Mouse (Mus musculus) heart, postnatal 10 days (tissue): ENCODE results near the gene D630045J12Rik. TPM values are rescaled to one million over a fixed set of nuclear protein-coding genes. Genes with fewer than 3 reads are reported as not detected.

Experiments
- DNase-seq, 2 experiments: peaks; one replicate each; pipeline ENCODE4 v3.0.0; 2021
- intact Hi-C: fragments of 180-260 bp; cut with DNase I; formaldehyde crosslinking; loops from one replicate; pipeline ENCODE4 v1.15.1; 2025
- total RNA-seq, 2 experiments: library from RNA; stranded (reverse); gene quantifications; 2 replicates each; pipeline ENCODE4 v1.2.3; 2021

Gene D630045J12Rik
- total RNA-seq, 2 experiments from 2014 or later = 2.8 to 3.0 TPM

- intact Hi-C loops = no loop called here
- DNase-seq = no peak
Observed at GRCm38 (mm10) chr6:38195306-38195705, 58.5 kb downstream of the D630045J12Rik start.

DNA sequence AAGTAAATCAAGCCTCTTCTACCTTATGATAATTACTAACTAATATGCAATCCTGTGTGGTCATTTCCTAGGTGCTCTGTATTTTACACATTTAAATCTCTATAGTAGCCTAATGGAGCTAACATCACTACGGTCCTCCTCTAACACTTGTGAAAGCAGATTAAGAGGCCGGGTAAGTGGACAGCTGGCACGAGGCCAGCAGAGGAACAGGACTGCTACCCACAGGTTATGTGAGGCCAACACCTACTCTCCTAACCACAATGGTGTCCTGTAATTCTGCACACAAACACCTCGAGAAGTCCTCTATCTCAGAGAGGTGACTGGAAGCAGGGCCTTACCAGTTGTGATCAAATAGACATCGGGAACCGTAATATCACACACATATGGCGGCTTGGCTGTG lies 59.8 kb downstream of the D630045J12Rik start:
- peak in 1 of 2 experiments; percentile 25 for DNase-seq
- intact Hi-C loops = no loop called here

- DNase-seq = no peak
- intact Hi-C loops = no loop called here
Observed at GRCm38 (mm10) chr6:38192952-38193351, 60.9 kb downstream of the D630045J12Rik start.

DNA sequence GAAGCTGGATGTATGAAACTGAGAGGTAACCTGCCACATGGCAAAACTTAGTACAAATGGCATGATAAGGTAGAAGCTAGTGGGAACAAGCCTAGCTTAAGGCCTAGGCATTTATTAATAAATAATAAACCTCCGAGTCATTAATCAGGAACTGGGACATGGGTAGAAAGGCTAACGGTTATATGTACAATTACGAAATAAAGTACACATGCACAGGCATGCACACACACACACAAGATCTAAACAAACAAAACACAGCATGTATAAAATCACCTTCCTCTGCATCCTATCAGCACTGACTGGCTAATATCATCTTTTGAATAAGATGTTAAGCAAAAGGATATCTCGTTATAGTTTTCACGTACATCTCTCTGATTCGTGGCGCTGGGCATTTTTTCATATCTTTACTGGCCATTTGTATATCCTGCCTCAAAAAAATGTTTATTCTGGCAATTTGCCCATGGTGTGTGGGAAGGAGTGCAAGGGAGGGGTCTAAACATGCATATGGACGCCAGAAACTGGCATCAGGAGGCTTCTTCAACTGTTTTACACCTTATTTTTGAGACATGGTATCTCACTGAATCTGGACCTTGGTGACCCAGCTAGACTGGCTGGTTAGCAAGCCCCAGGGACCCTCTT lies 67.4 kb downstream of the D630045J12Rik start:
- DNase-seq = no peak
- intact Hi-C loops = no loop called here

DNA sequence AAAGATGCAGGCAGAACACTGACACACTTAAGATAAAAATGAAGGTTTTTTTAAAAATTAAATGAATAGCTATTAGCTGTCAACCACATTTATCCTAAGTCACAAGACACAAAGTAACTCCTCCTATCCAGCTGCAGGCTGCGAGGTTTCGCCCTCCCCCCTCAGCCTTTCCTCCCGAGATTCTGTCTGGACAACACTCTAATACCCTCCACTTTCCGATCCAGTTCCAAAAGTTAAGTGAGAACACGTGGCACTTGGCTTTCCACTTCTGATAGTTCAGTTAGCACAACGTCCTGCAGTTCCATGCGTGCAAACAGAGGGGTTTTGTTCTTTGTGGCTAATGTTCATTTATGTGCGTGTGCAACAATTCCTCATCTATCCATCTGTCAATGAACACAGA lies 69.0 kb downstream of the D630045J12Rik start:
- DNase-seq = peak in 1 of 2 experiments; percentile 22
- intact Hi-C loops = no loop called here

GRCm38 (mm10) chr6:38181756-38182318 lies 72.0 kb downstream of the D630045J12Rik start:
- no peak for DNase-seq
- intact Hi-C loops = no loop called here

DNA sequence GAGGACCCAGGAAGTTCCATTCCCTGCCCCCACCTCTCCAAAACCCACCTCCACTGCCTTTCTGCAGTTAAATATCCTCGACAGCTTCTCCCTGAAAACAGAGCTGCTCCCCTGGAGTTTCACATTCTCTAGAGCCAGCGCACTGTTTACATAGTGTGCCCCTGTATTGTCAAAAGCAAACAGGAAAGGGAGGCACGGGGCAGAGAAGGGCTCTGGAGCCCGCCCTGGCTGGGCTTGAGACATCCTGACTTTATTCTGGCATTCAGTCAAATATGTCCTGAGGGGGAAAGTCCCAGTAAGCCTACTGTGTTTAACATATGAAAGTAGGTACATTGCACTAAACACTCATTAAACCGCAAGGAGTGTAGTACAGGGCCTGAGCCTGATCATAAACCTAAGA lies 73.1 kb downstream of the D630045J12Rik start:
- intact Hi-C loops = no loop called here
- no peak for DNase-seq

- no peak for DNase-seq
- intact Hi-C loops = no loop called here
Observed at GRCm38 (mm10) chr6:38165385-38165784, 88.4 kb downstream of the D630045J12Rik start.

DNA sequence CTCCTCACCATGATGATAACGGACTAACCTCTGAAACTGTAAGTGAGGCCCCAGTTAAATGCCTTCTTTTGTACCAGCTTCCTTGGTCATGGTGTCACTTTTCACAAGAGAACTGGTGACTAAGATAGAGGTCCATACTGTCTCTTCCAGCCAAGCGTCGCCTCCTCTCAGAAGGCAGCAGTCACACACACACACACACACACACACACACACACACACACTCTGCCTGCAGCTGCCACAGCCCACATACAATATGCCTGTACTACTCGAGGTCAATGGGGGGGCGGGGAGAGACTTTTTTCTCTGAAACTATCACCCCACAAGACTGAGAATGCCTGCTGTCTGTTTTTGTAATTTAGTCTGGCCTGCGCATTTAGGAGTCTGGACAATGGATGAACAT lies 89.1 kb downstream of the D630045J12Rik start:
- no peak for DNase-seq
- intact Hi-C loops = loop anchor here (5.0 kb wide), 2 partner anchors 148 to 368 kb away; partner anchors contain the start of gene Fmc1

- DNase-seq = peak in 1 of 2 experiments; percentile 28
- intact Hi-C loops = loop anchor here (5.0 kb wide), 2 partner anchors 149 to 369 kb away; partner anchors contain the start of gene Fmc1
Observed at GRCm38 (mm10) chr6:38162825-38163504, 90.8 kb downstream of the D630045J12Rik start.

DNA sequence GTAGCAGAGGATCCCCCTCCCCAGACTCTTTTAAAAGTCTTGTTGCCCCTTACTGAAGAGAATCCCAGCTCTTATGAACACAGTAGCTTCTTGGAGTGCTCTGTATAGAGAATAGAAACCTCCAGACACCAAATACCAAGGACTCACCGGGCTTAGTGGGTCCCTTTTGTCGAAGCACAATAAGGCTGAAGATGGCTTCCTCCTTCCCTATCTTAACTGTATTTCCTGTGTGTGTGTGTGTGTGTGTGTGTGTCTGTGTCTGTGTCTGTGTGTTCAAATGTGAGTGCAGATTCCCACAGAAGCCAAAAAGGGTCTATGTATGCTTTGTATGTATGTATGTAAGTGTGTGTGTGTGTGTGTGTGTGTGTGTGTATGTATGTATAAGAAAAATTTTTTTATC lies 93.3 kb downstream of the D630045J12Rik start:
- intact Hi-C loops = loop anchor here (2.0 to 5.0 kb wide), 3 partner anchors 152 to 372 kb away; partner anchors contain the start of gene Fmc1
- DNase-seq = no peak

DNA sequence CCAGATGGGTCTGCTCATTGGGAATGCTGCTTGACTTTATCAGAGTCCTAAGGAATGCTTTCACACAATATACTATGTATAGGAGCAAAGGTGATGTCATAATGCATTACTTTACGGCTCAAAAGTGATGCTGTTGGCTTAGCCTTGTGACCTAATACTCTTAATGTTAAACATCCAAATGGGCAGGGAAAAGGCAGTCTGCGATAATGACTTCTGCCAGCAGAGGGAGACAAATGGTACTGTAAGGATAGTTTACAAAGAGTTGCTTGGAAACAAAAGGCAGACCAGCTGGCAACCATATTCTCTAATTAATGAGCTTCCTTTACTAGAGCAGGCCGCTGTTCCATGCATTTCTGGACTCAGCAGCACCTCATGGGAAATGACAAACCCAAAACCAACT lies 93.7 kb downstream of the D630045J12Rik start:
- peak; percentile 93 to 97 for DNase-seq
- intact Hi-C loops = loop anchor here (2.0 to 5.0 kb wide), 3 partner anchors 152 to 372 kb away; partner anchors contain the start of gene Fmc1

DNA sequence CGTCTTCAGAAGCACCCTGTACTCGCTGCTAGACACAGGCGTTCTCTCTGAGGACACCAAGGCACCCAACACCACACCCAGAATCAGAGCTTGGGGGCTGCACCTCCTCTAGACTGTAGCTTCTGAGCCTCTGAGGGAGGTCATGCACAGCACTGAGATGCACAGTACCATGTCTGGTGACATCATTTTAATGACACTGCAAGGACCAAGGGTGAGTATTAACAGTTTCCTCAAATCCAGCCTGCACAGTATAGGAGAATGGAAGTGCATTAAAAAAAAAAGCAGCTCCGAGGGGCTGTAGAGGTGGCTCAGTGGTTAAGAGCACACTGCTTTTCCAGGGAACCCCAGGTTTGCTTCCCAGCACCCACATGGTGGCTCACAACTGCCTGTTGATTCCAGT lies 94.2 kb downstream of the D630045J12Rik start:
- DNase-seq = no peak
- intact Hi-C loops = loop anchor here (2.0 to 5.0 kb wide), 2 partner anchors 95 to 152 kb away; partner anchors contain the start of gene D630045J12Rik

DNA sequence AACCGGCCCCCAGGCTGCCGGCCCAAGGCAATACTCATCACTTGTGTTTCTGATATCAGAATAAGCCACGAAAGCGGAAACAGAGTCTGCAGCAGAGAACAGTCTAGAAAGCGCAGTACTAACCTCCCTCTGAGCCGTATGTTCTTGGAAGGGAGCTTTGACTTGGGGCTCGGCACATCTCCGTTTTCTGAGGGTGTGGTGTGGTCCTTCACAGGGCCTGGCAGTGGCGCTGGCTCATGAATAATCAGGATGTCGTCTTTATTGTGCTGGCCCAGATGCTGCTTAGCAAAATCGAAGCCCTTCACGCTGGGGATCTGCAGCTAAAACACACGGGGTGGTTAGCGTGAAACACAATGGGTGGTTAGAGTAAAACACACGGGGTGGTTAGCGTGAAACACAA lies 95.9 kb downstream of the D630045J12Rik start:
- no peak for DNase-seq
- intact Hi-C loops = loop anchor here (2.0 to 5.0 kb wide), 2 partner anchors 97 to 151 kb away; partner anchors contain the start of gene D630045J12Rik

- intact Hi-C loops = loop anchor here (5.0 kb wide), 1 partner anchor 149 kb away; no protein-coding TSS in a partner anchor
- no peak for DNase-seq
Observed at GRCm38 (mm10) chr6:38156204-38156603, 97.6 kb downstream of the D630045J12Rik start.

- intact Hi-C loops = no loop called here
- no peak for DNase-seq
Observed at GRCm38 (mm10) chr6:38152305-38152704, 101.5 kb downstream of the D630045J12Rik start.

DNA sequence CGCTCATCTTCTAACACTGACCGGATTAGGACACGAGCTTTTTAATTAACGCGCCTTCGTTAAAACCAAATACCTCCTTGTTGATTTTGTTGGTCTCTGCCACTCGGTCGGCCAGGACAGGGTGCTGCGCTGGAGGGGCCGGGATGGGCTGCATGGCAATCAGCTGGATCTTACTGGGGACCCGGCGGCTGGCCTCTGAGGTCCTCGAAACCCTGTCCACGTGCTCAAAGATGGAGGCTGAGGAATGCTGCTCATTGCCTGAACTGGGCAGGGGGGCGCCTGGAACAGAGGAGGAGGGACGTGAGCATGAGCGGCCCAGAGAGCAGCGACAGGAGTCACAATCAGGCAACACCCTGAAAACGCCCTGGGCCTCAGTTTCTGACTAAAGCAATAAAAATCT lies 104.3 kb downstream of the D630045J12Rik start:
- intact Hi-C loops = no loop called here
- DNase-seq = no peak

GRCm38 (mm10) chr6:38148626-38149025 lies 105.2 kb downstream of the D630045J12Rik start:
- intact Hi-C loops = no loop called here
- DNase-seq = no peak

DNA sequence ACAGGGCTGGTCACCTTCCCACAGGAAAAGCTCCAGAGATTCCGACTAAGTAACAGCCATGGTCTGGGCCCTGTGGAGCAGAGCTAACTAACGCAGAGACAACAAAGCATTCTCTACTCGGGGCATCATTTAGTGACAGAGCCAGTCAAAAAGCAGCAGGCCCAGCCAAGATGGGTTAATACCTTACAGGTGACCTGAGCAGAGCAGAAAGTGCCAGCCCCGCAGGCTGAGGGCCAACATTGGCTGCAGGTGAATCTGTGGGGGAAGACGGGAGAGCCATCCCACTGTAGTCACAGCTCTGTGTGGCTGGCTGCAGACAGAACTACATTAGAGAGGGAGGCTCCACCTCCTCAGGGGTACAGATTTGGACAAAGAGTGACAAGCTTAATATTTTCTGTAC lies 106.5 kb downstream of the D630045J12Rik start:
- intact Hi-C loops = no loop called here
- DNase-seq = no peak

DNA sequence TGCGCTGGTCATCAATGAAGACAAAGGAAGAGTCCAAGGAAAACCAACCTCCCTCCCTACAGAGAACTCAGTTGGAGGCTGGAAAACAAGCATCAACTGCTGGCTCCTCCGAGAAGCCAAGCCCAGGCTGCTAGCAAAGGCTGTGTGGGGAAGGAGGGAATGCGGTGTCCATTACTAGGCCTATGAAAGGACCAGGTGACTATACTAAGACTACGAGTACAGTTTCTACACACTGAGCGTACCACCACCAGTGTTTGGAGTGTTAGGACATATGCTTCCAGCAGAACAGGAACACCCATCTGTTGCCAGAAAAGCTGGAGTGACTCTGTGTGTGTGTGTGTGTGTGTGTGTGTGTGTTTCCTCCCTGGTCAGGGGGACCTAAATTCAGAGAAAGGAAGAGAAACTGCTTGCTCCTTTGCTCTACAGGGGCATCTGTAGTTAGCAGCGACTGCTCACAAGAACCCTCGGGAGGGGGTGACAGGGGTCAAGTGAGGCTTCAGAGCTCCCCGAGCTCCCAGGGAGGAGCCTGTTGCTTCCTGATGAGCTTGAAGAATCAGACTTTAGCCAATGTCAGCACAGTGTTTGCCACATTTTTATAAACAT lies 108.2 kb downstream of the D630045J12Rik start:
- peak; percentile 43 to 63 for DNase-seq

More for the DNA sequence above, 108.2 kb downstream of the D630045J12Rik start:
- intact Hi-C loops = no loop called here
